Mouse (Mus musculus) effector memory CD4-positive, alpha-beta T cell, adult 7 months (primary cell): ENCODE data around the gene Gm19965. TPM values are rescaled to one million over a fixed set of nuclear protein-coding genes. Genes with fewer than 3 reads are reported as not detected.

Source experiments
- polyA plus RNA-seq: library from polyadenylated mRNA; unstranded; fragments of 100-300 nt; shearing (Covaris generic); gene quantifications from one replicate; pipeline ENCODE4 v1.2.1, GENCODE M21; 2017

The Gm19965 gene
- polyA plus RNA-seq: not detected

GRCm38 (mm10) chr1:116802683-116803082 is at the start of gene Gm19965:
TSS of gene Gm19965 (plus strand) at chr1:116802983.

